Mouse (Mus musculus): ENCODE data around the gene Tanc1.

Gene Tanc1

GRCm38 (mm10) chr2:59747757-59748156 is 135.9 kb downstream of the Tanc1 start:
- no peaks in the 10 kb centered on the region for H3K27me3 ChIP-seq (ENCODE audit: insufficient read depth, low read length)
- H3K36me3 ChIP-seq (ENCODE audit: insufficient read depth, low read length) = peaks cover 16% of the 10 kb centered on the region
- H3K9me3 ChIP-seq (ENCODE audit: low read length) = peaks cover 2% of the 10 kb centered on the region; the same call in 1 of the 2 replicates
- H3K4me3 ChIP-seq (replicated peaks; ENCODE audit: low read length) = no peak overlapping the region
- TF ChIP-seq POU5F1 (IDR thresholded peaks at IDR 0.05; ENCODE audit: borderline replicate concordance, low read length) (no peak), NANOG (IDR thresholded peaks at IDR 0.05; ENCODE audit: borderline replicate concordance, low read length) (no peak), CTCF (conservative IDR thresholded peaks at IDR 0.05; ENCODE audit: low read length) (no peak)
- peaks cover 60% of the 10 kb centered on the region for H3K4me1 ChIP-seq (replicated peaks; ENCODE audit: low read depth, low read length)

DNA sequence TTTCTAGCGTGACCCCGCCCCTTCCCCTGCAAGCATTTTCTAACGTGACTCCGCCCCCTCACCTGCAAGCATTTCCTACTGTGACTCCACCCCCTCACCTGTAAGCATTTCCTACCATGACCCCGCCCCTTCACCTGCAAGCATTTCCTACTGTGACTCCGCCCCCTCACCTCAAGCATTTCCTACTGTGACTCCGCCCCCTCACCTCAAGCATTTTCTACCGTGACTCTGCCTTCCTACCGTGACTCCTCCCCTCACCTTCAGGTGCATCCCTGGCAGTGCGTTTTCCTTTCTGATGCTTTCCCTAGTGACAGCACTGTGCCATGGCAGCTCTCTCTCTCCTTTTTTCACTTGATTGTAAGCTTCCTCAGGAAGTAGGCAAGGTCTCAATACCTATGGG is 137.5 kb downstream of the Tanc1 start:
- H3K4me3 ChIP-seq (replicated peaks; ENCODE audit: low read length) = no peak overlapping the region
- H3K27me3 ChIP-seq (ENCODE audit: insufficient read depth, low read length) = no peaks in the 10 kb centered on the region
- peaks cover 16% of the 10 kb centered on the region for H3K36me3 ChIP-seq (ENCODE audit: insufficient read depth, low read length)
- peaks cover 2% of the 10 kb centered on the region; the same call in 1 of the 2 replicates for H3K9me3 ChIP-seq (ENCODE audit: low read length)
- peaks cover 47% of the 10 kb centered on the region for H3K4me1 ChIP-seq (replicated peaks; ENCODE audit: low read depth, low read length)
- no peak for TF ChIP-seq CTCF (conservative IDR thresholded peaks at IDR 0.05; ENCODE audit: low read length)
- no peak for TF ChIP-seq POU5F1 (IDR thresholded peaks at IDR 0.05; ENCODE audit: borderline replicate concordance, low read length)
- no peak for TF ChIP-seq NANOG (IDR thresholded peaks at IDR 0.05; ENCODE audit: borderline replicate concordance, low read length)

DNA sequence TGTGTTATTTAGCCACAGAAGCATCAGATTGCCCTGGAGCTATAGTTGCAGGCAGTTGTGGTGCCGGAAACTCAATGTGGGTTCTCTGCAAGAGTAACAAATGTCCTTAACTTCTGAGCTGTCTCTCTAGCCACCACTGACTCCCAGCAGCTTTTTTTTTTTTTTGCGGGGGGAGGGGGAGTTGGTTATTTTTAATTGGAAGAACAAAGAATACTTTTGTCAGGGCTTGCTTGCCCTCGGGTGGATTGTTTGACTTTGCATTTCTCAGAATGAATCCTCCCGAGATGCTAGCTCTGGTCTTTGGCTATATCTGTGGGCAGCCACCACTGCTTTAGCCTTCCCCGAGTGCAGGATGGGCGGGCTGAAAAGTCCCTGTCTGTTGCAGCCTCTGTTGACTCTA is 139.3 kb downstream of the Tanc1 start:
- TF ChIP-seq CTCF (conservative IDR thresholded peaks at IDR 0.05; ENCODE audit: low read length) (no peak), NANOG (IDR thresholded peaks at IDR 0.05; ENCODE audit: borderline replicate concordance, low read length) (no peak), POU5F1 (IDR thresholded peaks at IDR 0.05; ENCODE audit: borderline replicate concordance, low read length) (no peak)
- H3K27me3 ChIP-seq (ENCODE audit: insufficient read depth, low read length) = no peaks in the 10 kb centered on the region
- peaks cover 2% of the 10 kb centered on the region; the same call in 1 of the 2 replicates for H3K9me3 ChIP-seq (ENCODE audit: low read length)
- H3K36me3 ChIP-seq (ENCODE audit: insufficient read depth, low read length) = peaks cover 16% of the 10 kb centered on the region
- H3K4me3 ChIP-seq (replicated peaks; ENCODE audit: low read length) = no peak overlapping the region
- H3K4me1 ChIP-seq (replicated peaks; ENCODE audit: low read depth, low read length) = peaks cover 46% of the 10 kb centered on the region

DNA sequence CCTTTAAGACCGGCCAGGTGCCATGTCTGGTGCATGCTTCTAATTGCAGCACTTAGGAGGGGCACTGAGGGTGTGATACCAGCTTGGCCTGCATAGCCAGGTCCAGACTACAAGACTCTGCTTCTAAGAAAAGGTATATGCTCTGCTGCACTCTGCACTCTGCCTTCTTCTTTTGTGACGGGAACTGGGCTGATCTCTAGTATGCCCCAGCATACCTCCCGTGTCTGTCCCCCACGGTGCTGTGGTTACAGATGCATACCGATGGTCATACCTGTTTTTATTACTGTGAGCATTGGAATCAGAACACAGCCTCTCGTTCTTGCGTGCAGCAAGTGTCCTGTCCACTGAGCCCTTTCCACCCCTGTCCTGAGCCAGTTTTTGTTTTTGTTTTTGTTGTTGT is 140.3 kb downstream of the Tanc1 start:
- TF ChIP-seq NANOG (IDR thresholded peaks at IDR 0.05; ENCODE audit: borderline replicate concordance, low read length) (no peak), CTCF (conservative IDR thresholded peaks at IDR 0.05; ENCODE audit: low read length) (no peak), POU5F1 (IDR thresholded peaks at IDR 0.05; ENCODE audit: borderline replicate concordance, low read length) (no peak)
- H3K36me3 ChIP-seq (ENCODE audit: insufficient read depth, low read length) = peaks cover 13% of the 10 kb centered on the region
- H3K27me3 ChIP-seq (ENCODE audit: insufficient read depth, low read length) = no peaks in the 10 kb centered on the region

GRCm38 (mm10) chr2:59752766-59753165 is 140.9 kb downstream of the Tanc1 start:
- H3K4me1 ChIP-seq (replicated peaks; ENCODE audit: low read depth, low read length) = peaks cover 50% of the 10 kb centered on the region
- H3K27me3 ChIP-seq (ENCODE audit: insufficient read depth, low read length) = no peaks in the 10 kb centered on the region
- H3K9me3 ChIP-seq (ENCODE audit: low read length) = peaks cover 2% of the 10 kb centered on the region; the same call in 1 of the 2 replicates
- H3K4me3 ChIP-seq (replicated peaks; ENCODE audit: low read length) = no peak overlapping the region
- H3K36me3 ChIP-seq (ENCODE audit: insufficient read depth, low read length) = peaks cover 8% of the 10 kb centered on the region
- TF ChIP-seq POU5F1 (IDR thresholded peaks at IDR 0.05; ENCODE audit: borderline replicate concordance, low read length) = no peak
- TF ChIP-seq CTCF (conservative IDR thresholded peaks at IDR 0.05; ENCODE audit: low read length) = no peak
- TF ChIP-seq NANOG (IDR thresholded peaks at IDR 0.05; ENCODE audit: borderline replicate concordance, low read length) = no peak

More for the DNA sequence above, 140.3 kb downstream of the Tanc1 start:
- no peak overlapping the region for H3K4me3 ChIP-seq (replicated peaks; ENCODE audit: low read length)
- peaks cover 2% of the 10 kb centered on the region; the same call in 1 of the 2 replicates for H3K9me3 ChIP-seq (ENCODE audit: low read length)
- H3K4me1 ChIP-seq (replicated peaks; ENCODE audit: low read depth, low read length) = peaks cover 46% of the 10 kb centered on the region

DNA sequence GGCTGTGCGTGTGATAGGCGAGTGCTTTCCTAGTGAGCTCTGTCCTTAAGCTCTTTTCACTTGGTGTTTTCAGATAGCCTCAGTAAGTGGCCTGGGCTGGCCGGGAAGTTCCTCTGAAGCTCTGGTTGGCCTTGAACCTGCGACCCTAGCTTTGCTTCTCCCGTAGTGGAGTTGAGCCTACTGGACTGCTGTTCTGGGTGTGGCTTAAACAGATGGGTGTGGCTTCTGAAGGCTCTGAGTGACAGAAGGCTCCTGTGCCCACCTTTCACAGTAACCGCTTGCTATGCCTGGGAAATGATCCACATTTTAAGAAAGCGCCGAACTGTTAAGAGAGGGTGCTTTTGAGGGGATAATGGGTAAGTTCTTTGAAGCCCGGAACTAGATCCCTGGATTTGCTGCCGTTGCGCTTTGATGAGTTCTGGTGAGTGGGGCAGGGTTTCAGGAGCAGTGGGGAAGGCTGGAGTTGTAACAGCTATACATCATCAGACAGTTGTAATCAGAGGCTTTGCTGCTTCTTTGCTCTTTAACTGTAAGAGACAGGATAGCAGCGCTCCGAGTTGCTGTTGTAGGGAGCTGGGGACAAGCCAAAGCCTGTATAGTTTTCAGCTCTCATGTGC is 144.4 kb downstream of the Tanc1 start:
- Histone ChIP-seq H3K27me3 (ENCODE audit: insufficient read depth, low read length) (no peaks in the 10 kb centered on the region), H3K9me3 (ENCODE audit: low read length) (peaks cover 2% of the 10 kb centered on the region; the same call in 1 of the 2 replicates), H3K36me3 (ENCODE audit: insufficient read depth, low read length) (peaks cover 30% of the 10 kb centered on the region), H3K4me1 (replicated peaks; ENCODE audit: low read depth, low read length) (peaks cover 36% of the 10 kb centered on the region), H3K4me3 (replicated peaks; ENCODE audit: low read length) (no peak overlapping the region)
- no peak for TF ChIP-seq POU5F1 (IDR thresholded peaks at IDR 0.05; ENCODE audit: borderline replicate concordance, low read length)
- TF ChIP-seq NANOG (IDR thresholded peaks at IDR 0.05; ENCODE audit: borderline replicate concordance, low read length) = no peak
- TF ChIP-seq CTCF (conservative IDR thresholded peaks at IDR 0.05; ENCODE audit: low read length) = no peak

GRCm38 (mm10) chr2:59757015-59757414 is 145.2 kb downstream of the Tanc1 start:
- peaks cover 32% of the 10 kb centered on the region for H3K36me3 ChIP-seq (ENCODE audit: insufficient read depth, low read length)
- H3K4me3 ChIP-seq (replicated peaks; ENCODE audit: low read length) = no peak overlapping the region
- H3K4me1 ChIP-seq (replicated peaks; ENCODE audit: low read depth, low read length) = peaks cover 36% of the 10 kb centered on the region
- no peaks in the 10 kb centered on the region for H3K27me3 ChIP-seq (ENCODE audit: insufficient read depth, low read length)
- TF ChIP-seq CTCF (conservative IDR thresholded peaks at IDR 0.05; ENCODE audit: low read length) (no peak), POU5F1 (IDR thresholded peaks at IDR 0.05; ENCODE audit: borderline replicate concordance, low read length) (no peak), NANOG (IDR thresholded peaks at IDR 0.05; ENCODE audit: borderline replicate concordance, low read length) (no peak)
- H3K9me3 ChIP-seq (ENCODE audit: low read length) = no peaks in the 10 kb centered on the region

DNA sequence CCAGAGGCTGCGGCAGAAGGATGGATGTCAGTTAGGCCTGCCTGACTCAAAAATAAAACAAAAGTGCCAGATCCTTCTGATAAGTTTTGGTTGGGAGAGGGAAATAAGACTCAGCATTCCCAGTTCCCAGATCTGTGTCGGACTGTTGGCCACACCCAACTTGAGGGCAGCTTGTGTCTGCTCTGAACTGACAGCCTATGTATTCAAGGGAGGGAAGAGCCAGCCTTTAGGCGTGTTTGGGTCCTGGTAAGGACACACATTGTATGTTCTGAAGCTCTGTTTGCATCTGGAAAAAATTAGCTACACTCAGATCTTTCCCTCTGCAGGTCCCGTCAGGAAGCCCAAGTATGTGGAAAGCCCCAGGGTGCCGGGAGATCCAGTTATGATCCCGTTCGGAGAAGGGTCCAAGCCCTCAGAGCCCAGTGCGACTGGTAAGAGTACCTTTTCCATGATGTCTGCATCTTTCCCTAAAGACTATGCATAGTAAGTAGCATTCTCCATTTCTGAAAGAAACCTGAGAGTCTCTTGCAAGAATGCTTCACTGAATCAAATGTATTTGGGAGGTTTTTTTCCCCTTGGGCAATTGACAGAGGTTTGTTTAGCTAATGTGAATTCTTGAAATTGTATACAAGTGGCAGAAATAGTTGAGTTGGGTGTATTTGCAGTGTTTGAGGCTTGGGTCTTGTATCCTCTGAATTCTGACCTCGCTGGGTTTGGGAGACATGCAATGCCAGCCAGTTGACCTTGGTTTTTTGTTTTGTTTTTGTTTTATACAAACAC is 146.5 kb downstream of the Tanc1 start:
- Histone ChIP-seq H3K27me3 (ENCODE audit: insufficient read depth, low read length) (no peaks in the 10 kb centered on the region), H3K4me3 (replicated peaks; ENCODE audit: low read length) (no peak overlapping the region), H3K9me3 (ENCODE audit: low read length) (peaks cover under 1% of the 10 kb centered on the region), H3K36me3 (ENCODE audit: insufficient read depth, low read length) (peaks cover 38% of the 10 kb centered on the region), H3K4me1 (replicated peaks; ENCODE audit: low read depth, low read length) (peaks cover 36% of the 10 kb centered on the region)
- no peak for TF ChIP-seq NANOG (IDR thresholded peaks at IDR 0.05; ENCODE audit: borderline replicate concordance, low read length)
- no peak for TF ChIP-seq CTCF (conservative IDR thresholded peaks at IDR 0.05; ENCODE audit: low read length)
- no peak for TF ChIP-seq POU5F1 (IDR thresholded peaks at IDR 0.05; ENCODE audit: borderline replicate concordance, low read length)

All from E14TG2a.4 (cell line).